Mouse (Mus musculus) CH12.LX (cell line): ENCODE data around the gene Ccdc188.

Experiments used
- BHLHE40 ChIP-seq: IDR thresholded peaks from 2 replicates; pipeline ENCODE4 v1.6.1; 2011; ENCODE audit warnings: mild to moderate bottlenecking, low read depth, low read length, improper control_type of control experiment
- CHD2 ChIP-seq: IDR thresholded peaks from 2 replicates; pipeline ENCODE4 v1.6.1; 2011; ENCODE audit warnings: low read length, improper control_type of control experiment
- CTCF ChIP-seq, 2 experiments: IDR thresholded peaks in 1 of 2; conservative IDR thresholded peaks in 1 of 2; 2 replicates each; pipeline ENCODE4 v1.5.1; 2011 to 2012; ENCODE audit warnings: low read depth in 2 of 2, low read length in 2 of 2, improper control_type of control experiment in 1 of 2, inconsistent platforms in 1 of 2, mild to moderate bottlenecking in 1 of 2, moderate library complexity in 1 of 2
- E2F4 ChIP-seq: IDR thresholded peaks from 2 replicates; pipeline ENCODE4 v1.6.1; 2011; ENCODE audit warnings: low read depth, low read length, improper control_type of control experiment; ENCODE audit not compliant: insufficient replicate concordance
- EP300 ChIP-seq: IDR thresholded peaks from 2 replicates; pipeline ENCODE4 v1.6.1; 2011; ENCODE audit warnings: low read length, improper control_type of control experiment
- JUND ChIP-seq: conservative IDR thresholded peaks from 2 replicates; pipeline ENCODE4 v1.6.1; 2011; ENCODE audit warnings: low read depth, low read length, improper control_type of control experiment
- KAT2A ChIP-seq: IDR thresholded peaks from 2 replicates; pipeline ENCODE4 v1.6.1; 2012; ENCODE audit warnings: low read length, improper control_type of control experiment, inconsistent platforms; ENCODE audit not compliant: insufficient replicate concordance
- MAX ChIP-seq: IDR thresholded peaks from 2 replicates; pipeline ENCODE4 v1.6.1; 2011; ENCODE audit warnings: low read length, improper control_type of control experiment
- NELFE ChIP-seq: IDR thresholded peaks from 2 replicates; pipeline ENCODE4 v1.6.1; 2011; ENCODE audit warnings: low read depth, low read length, improper control_type of control experiment
- POLR2A ChIP-seq: IDR thresholded peaks from 2 replicates; pipeline ENCODE4 v1.6.1; 2011; ENCODE audit warnings: low read depth, mild to moderate bottlenecking, improper control_type of control experiment, low read length
- USF2 ChIP-seq: conservative IDR thresholded peaks from 2 replicates; pipeline ENCODE4 v1.6.1; 2011; ENCODE audit warnings: low read depth, low read length, improper control_type of control experiment

GRCm38 (mm10) chr16:18231451-18231850, 13.8 kb downstream of the Ccdc188 start:
- TF ChIP-seq POLR2A = no peak
- TF ChIP-seq CTCF (conservative IDR thresholded peaks at IDR 0.05 in 1 of 2, IDR thresholded peaks at IDR 0.05 in 1 of 2; ENCODE audit: low read depth in 2 of 2, low read length in 2 of 2) = no peak
- TF ChIP-seq E2F4 = no peak
- no peak for TF ChIP-seq USF2
- no peak for TF ChIP-seq MAX
- TF ChIP-seq EP300 = no peak
- no peak for TF ChIP-seq BHLHE40
- no peak for TF ChIP-seq NELFE
- no peak for TF ChIP-seq CHD2
- TF ChIP-seq JUND = no peak
- no peak for TF ChIP-seq KAT2A
